Mouse (Mus musculus): ENCODE results near the gene Aff2. TPM values are rescaled to one million over a fixed set of nuclear protein-coding genes. Genes with fewer than 3 reads are reported as not detected.

Aff2 gene
- polyA plus RNA-seq, 1 experiment from 2014 or later = 20.3 TPM

DNA sequence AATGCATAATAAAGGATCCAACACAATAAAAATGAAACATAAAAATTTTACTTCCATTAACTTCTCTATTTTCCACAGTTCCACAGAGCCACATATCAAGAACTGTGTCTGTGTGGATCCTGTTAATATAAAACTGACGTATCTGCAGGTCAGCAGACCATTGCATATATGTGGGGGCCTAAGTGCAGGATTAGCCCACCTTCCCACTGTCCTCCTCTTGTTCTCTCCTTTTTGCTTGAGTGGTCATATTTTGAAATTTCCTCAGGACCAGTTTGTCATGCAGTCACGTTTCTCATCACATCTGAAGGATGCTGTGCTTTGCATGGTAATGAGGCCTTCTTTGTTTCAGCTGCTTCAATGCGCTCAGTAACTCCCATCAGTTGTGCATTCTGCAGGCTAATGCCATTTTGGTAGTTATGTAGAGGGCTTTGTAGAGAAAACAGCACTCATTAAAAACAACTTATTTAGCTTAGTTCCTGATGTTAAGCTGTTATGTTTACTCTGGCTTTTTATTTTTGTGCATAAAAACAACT lies 306.1 kb downstream of the Aff2 start:
- Histone ChIP-seq H3K4me3 (replicated peaks; ENCODE audit: low read length) (no peak overlapping the region), H3K4me2 (replicated peaks) (no peak overlapping the region), H3K27me3 (ENCODE audit: control insufficient read depth, insufficient read depth, low read length) (no peaks in the 10 kb centered on the region), H3K36me3 (replicated peaks; ENCODE audit: control insufficient read depth, insufficient read depth) (no peaks in the 10 kb centered on the region), H3K4me1 (replicated peaks; ENCODE audit: control insufficient read depth, insufficient read depth, low read length) (no peaks in the 10 kb centered on the region), H3K9me3 (ENCODE audit: control insufficient read depth, low read length) (no peaks in the 10 kb centered on the region), H3K9ac (no peak overlapping the region), H3K27ac (no peak overlapping the region; the same call in none of the 2 replicates)
- ATAC-seq (ENCODE audit: low FRiP score) (peak; percentile 74; the same call in 1 of the 2 replicates), DNase-seq (ENCODE audit: low spot score) (peak; percentile 32)
- 29% methylated on average over 3 of the region's 3 CpGs for WGBS

DNA sequence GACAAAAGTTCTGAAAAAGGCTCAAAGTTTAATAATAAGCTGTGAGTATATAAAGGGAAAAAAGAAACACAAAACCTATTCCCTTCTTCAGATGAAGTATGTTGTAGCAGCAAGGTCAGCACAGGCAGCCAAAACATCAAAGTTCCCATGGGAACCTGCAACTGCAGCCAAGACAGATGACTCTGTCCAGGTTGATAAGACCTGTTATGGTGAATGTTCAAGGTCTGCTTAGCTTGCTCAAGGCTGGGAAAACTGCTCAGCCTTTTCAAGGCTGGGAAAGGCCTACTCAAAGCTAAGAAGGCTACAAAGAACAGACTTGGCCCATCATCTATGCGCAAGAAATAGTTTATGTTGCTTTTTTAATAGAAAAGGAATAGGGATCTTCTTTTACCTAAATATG lies 315.6 kb downstream of the Aff2 start:
- Histone ChIP-seq H3K9ac (no peak overlapping the region), H3K9me3 (ENCODE audit: control insufficient read depth, low read length) (no peaks in the 10 kb centered on the region), H3K27ac (no peak overlapping the region), H3K4me1 (replicated peaks; ENCODE audit: control insufficient read depth, insufficient read depth, low read length) (no peaks in the 10 kb centered on the region), H3K36me3 (replicated peaks; ENCODE audit: control insufficient read depth, insufficient read depth) (no peaks in the 10 kb centered on the region), H3K4me2 (replicated peaks) (no peak overlapping the region), H3K27me3 (ENCODE audit: control insufficient read depth, insufficient read depth, low read length) (no peaks in the 10 kb centered on the region), H3K4me3 (replicated peaks; ENCODE audit: low read length) (no peak overlapping the region)
- ATAC-seq (ENCODE audit: low FRiP score) (no peak), DNase-seq (ENCODE audit: low spot score) (no peak)
- 100% methylated on average over 1 of the region's 1 CpGs for WGBS

DNA sequence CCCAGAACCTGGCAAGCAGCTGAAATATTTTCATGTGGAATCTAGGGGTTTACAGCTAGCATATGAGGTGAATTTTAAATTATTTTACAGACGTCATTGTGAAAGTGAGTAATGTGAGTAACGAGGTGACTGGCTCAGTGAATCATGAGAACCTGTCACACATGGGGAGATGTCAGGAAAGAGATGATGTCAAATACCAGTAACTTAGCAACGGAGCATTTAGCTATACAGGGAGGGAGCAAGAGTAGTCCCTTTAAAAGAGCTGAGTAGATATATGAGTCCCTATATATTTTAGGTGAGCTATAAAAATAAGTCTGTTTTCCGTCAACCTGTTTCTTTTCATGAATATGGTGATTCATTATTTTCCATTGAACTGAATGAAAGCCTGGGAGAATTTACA lies 338.7 kb downstream of the Aff2 start:
- H3K4me3 ChIP-seq (replicated peaks; ENCODE audit: low read length) = no peak overlapping the region
- ATAC-seq (ENCODE audit: low FRiP score) (no peak), DNase-seq (ENCODE audit: low spot score) (no peak)
- H3K36me3 ChIP-seq (replicated peaks; ENCODE audit: control insufficient read depth, insufficient read depth) = no peaks in the 10 kb centered on the region
- no peaks in the 10 kb centered on the region for H3K27me3 ChIP-seq (ENCODE audit: control insufficient read depth, insufficient read depth, low read length)
- no peak overlapping the region for H3K9ac ChIP-seq
- 43% methylated on average over 4 of the region's 4 CpGs for WGBS
- H3K27ac ChIP-seq = no peak overlapping the region
- H3K9me3 ChIP-seq (ENCODE audit: control insufficient read depth, low read length) = no peaks in the 10 kb centered on the region
- no peaks in the 10 kb centered on the region for H3K4me1 ChIP-seq (replicated peaks; ENCODE audit: control insufficient read depth, insufficient read depth, low read length)
- no peak overlapping the region for H3K4me2 ChIP-seq (replicated peaks)

DNA sequence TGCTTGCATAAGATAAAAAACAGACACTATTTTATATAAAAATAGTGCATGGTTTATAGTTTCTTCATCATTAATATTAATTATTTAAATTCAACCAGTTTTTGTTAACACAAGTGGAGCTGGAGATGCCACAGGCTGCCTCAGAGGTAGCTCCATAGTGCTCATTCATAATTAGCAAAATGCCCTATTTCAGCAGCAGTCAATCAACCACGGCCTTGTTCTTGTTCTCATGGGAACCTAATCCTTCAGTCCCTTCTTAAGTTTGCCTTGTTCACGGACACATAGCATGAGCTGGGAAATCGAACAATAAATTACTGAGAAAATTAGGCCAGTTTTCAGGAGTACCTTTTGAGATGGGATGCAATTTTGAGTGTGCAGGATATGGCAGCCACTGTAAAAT lies 378.9 kb downstream of the Aff2 start:
- no peak for DNase-seq (ENCODE audit: low spot score)

DNA sequence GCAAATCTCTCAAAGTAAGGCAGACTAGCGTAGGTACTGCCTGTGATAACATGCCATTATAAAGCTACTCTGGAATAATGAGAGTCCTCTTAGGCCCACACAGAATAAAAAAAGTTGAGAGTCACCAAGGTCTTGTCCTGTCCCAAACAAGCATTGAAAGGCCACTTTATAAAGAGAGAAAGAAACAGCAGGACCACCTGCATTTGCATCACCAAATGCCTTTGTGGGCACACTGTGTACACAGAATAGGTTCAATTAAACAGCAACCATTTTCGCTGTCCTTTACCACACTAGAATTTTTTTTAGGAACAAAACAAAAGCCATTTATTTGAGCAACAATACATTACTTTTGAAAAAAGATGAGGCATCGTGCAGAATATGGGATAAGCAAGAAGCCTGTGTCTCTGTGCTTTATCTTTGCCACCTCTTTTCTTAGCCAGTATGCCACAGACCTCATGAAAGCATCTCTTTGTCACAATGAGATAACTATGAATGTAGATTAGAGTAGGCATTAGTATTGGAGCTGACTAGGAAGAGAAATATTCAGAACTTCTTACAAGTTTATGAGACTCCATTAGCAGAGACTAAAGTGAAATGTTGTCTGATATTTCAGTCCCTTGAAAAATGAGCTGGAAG lies 385.0 kb downstream of the Aff2 start:
- Histone ChIP-seq H3K36me3 (replicated peaks; ENCODE audit: control insufficient read depth, insufficient read depth) (no peaks in the 10 kb centered on the region), H3K9me3 (ENCODE audit: control insufficient read depth, low read length) (no peaks in the 10 kb centered on the region), H3K9ac (no peak overlapping the region), H3K27me3 (ENCODE audit: control insufficient read depth, insufficient read depth, low read length) (no peaks in the 10 kb centered on the region), H3K4me2 (replicated peaks) (no peak overlapping the region), H3K4me1 (replicated peaks; ENCODE audit: control insufficient read depth, insufficient read depth, low read length) (no peaks in the 10 kb centered on the region), H3K27ac (no peak overlapping the region), H3K4me3 (replicated peaks; ENCODE audit: low read length) (no peak overlapping the region)
- 22% methylated on average over 3 of the region's 3 CpGs for WGBS
- no peak for ATAC-seq (ENCODE audit: low FRiP score)
- no peak for DNase-seq (ENCODE audit: low spot score)

More for the DNA sequence above, 378.9 kb downstream of the Aff2 start:
- Histone ChIP-seq H3K9ac (no peak overlapping the region), H3K36me3 (replicated peaks; ENCODE audit: control insufficient read depth, insufficient read depth) (no peaks in the 10 kb centered on the region), H3K4me3 (replicated peaks; ENCODE audit: low read length) (no peak overlapping the region), H3K9me3 (ENCODE audit: control insufficient read depth, low read length) (no peaks in the 10 kb centered on the region), H3K4me1 (replicated peaks; ENCODE audit: control insufficient read depth, insufficient read depth, low read length) (no peaks in the 10 kb centered on the region), H3K27ac (no peak overlapping the region), H3K4me2 (replicated peaks) (no peak overlapping the region), H3K27me3 (ENCODE audit: control insufficient read depth, insufficient read depth, low read length) (no peaks in the 10 kb centered on the region)
- ATAC-seq (ENCODE audit: low FRiP score) = no peak
- WGBS = 42% methylated on average over 3 of the region's 3 CpGs

DNA sequence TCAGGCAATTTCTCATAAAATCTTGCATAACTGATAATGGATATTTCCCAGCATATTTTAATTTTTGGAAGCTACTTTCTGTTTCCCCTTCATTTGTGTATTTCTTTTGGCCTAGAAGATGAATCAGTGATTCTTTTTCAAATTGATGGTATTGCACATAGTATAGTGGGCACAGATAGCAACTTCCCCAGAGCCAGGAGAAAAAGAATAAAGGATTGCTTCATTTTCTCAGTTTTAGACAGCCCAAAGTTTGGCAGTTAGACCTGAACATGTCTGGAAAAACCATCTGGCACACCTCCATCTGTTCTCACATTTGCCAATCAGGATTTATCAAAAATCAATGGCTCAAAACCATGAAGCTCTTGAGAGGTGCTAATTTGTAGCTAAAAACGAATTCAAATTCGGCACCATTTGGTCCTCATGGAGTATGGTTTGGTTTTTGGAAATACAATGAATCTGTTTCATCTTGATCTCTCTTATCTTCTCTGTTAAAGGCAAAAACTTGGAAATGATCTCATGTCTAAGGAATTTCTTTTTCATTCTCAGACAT lies 441.9 kb downstream of the Aff2 start:
- ATAC-seq (ENCODE audit: low FRiP score) = no peak
- Histone ChIP-seq H3K9me3 (ENCODE audit: control insufficient read depth, low read length) (no peaks in the 10 kb centered on the region), H3K36me3 (replicated peaks; ENCODE audit: control insufficient read depth, insufficient read depth) (no peaks in the 10 kb centered on the region), H3K4me1 (replicated peaks; ENCODE audit: control insufficient read depth, insufficient read depth, low read length) (no peaks in the 10 kb centered on the region), H3K27me3 (ENCODE audit: control insufficient read depth, insufficient read depth, low read length) (no peaks in the 10 kb centered on the region), H3K4me3 (replicated peaks; ENCODE audit: low read length) (no peak overlapping the region), H3K4me2 (replicated peaks) (no peak overlapping the region), H3K9ac (no peak overlapping the region), H3K27ac (no peak overlapping the region)
- 88% methylated on average over 2 of the region's 2 CpGs for WGBS
- no peak for DNase-seq (ENCODE audit: low spot score)

DNA sequence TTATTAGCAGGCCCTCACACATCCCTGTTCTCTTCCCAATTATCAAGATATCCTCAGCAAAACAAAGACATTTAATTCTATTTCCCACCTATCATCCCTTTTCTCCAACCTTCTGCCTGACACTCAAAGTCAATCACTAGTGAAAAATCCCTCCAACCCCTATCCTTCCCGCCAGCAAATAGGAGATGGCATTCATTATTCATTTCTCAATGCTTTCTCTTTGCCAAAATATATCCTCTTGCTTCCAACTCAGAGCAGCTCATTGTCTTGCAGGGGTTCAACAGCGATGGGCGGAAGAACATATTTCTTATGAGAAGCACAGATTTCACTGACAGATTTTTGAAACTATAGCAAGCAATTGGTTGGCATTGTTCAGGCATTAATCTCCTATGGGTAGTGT lies 442.4 kb downstream of the Aff2 start:
- 88% methylated on average over 3 of the region's 3 CpGs for WGBS
- no peaks in the 10 kb centered on the region for H3K9me3 ChIP-seq (ENCODE audit: control insufficient read depth, low read length)
- no peak for ATAC-seq (ENCODE audit: low FRiP score)

DNA sequence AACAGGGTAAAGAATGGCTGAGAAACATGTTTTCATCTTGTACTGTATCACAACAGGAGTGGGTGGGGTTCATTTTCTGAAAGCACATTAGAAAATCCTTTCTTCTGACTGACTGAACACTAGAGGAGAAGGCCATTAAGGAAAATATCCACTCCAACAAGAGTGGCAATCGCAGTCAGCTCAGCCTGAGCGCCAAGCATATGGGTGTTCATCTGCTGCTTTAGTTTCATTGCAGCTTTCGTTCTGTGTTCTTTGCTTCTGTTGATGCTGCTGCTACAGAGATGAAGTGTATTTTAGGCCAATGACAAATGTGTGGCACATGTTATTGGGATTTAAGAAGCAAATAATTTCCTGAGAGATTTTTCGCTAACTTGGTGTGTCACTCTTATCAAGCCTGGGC lies 451.7 kb downstream of the Aff2 start:
- no peak overlapping the region for H3K27ac ChIP-seq
- H3K4me3 ChIP-seq (replicated peaks; ENCODE audit: low read length) = no peak overlapping the region
- WGBS = 89% methylated on average over 4 of the region's 4 CpGs
- H3K4me2 ChIP-seq (replicated peaks) = no peak overlapping the region
- DNase-seq (ENCODE audit: low spot score) (no peak), ATAC-seq (ENCODE audit: low FRiP score) (no peak)
- H3K4me1 ChIP-seq (replicated peaks; ENCODE audit: control insufficient read depth, insufficient read depth, low read length) = no peaks in the 10 kb centered on the region
- no peak overlapping the region for H3K9ac ChIP-seq
- H3K36me3 ChIP-seq (replicated peaks; ENCODE audit: control insufficient read depth, insufficient read depth) = no peaks in the 10 kb centered on the region
- H3K27me3 ChIP-seq (ENCODE audit: control insufficient read depth, insufficient read depth, low read length) = no peaks in the 10 kb centered on the region
- H3K9me3 ChIP-seq (ENCODE audit: control insufficient read depth, low read length) = no peaks in the 10 kb centered on the region

More for the DNA sequence above, 442.4 kb downstream of the Aff2 start:
- Histone ChIP-seq H3K9ac (no peak overlapping the region), H3K4me1 (replicated peaks; ENCODE audit: control insufficient read depth, insufficient read depth, low read length) (no peaks in the 10 kb centered on the region), H3K27me3 (ENCODE audit: control insufficient read depth, insufficient read depth, low read length) (no peaks in the 10 kb centered on the region), H3K4me3 (replicated peaks; ENCODE audit: low read length) (no peak overlapping the region), H3K27ac (no peak overlapping the region), H3K4me2 (replicated peaks) (no peak overlapping the region), H3K36me3 (replicated peaks; ENCODE audit: control insufficient read depth, insufficient read depth) (no peaks in the 10 kb centered on the region)
- DNase-seq (ENCODE audit: low spot score) = no peak

DNA sequence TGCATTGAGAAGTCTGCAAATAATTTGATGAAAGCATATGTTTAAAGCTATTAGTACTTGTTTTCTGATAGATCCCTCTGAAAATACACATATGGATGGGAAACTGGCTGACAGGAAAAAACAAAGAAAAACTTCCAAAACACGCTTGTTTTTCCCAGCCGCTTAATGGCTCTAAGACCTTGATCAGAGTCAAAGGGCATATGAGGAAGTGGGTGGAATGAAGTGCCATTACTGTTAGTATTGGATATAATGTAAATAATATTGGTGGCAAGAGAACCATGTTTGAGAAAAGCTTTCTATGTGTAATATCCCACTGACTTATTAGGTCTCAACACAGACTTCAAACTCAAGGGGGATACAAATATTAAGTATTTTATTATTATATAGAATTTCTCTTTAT lies 455.0 kb downstream of the Aff2 start:
- H3K4me1 ChIP-seq (replicated peaks; ENCODE audit: control insufficient read depth, insufficient read depth, low read length) = no peaks in the 10 kb centered on the region
- no peaks in the 10 kb centered on the region for H3K27me3 ChIP-seq (ENCODE audit: control insufficient read depth, insufficient read depth, low read length)
- no peak for DNase-seq (ENCODE audit: low spot score)
- H3K36me3 ChIP-seq (replicated peaks; ENCODE audit: control insufficient read depth, insufficient read depth) = no peaks in the 10 kb centered on the region
- no peaks in the 10 kb centered on the region for H3K9me3 ChIP-seq (ENCODE audit: control insufficient read depth, low read length)
- no peak for ATAC-seq (ENCODE audit: low FRiP score)
- H3K9ac ChIP-seq = no peak overlapping the region
- no peak overlapping the region for H3K27ac ChIP-seq
- no peak overlapping the region for H3K4me2 ChIP-seq (replicated peaks)
- 89% methylated on average over 2 of the region's 2 CpGs for WGBS
- no peak overlapping the region for H3K4me3 ChIP-seq (replicated peaks; ENCODE audit: low read length)

Measured in hindbrain, embryonic 14.5 days (tissue).